7 mouse cellular contexts compared by ENCODE assay signal in the genomic region with DNA sequence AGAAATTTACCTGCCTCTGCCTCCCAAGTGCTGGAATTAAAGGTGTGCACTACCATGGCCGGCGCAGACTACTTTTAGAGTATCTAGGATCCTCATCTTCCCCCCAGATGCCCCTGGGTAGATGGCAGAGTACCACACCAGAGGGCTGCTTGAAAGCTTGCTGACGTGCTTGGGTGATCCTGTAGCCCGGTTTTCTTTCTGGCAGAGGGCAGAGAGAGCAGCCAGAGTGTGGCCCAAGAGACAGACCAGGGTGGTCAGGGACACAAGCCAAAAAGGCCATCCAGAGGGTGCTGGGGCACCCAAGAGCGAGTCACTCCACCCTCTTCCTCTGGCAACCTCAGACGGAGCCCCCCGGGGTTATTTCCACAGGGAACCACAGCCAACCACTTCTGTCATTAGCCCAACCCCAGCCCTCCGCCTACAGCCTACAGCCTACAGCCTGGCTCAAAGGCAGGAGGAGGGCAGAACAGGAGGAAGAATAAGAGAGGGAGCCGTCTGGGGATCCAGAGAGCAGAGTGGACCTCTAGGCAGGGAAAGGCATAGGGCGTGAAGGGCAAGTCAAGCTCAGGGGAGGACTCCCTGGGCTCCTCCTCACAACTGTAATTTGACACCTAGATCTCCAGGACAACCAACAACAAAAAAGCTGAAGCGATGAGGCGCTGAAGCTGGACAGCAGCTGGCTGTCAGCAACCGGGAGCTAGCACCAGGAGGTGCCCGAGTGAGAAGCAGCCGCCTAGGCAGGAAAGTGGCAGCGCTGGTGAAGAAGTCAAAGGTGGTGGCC. TPM values are rescaled to one million over a fixed set of nuclear protein-coding genes. Genes with fewer than 3 reads are reported as not detected.
A peak's percentile ranks its signal among the peaks of the same experiment; 100 is the strongest.
DNase-seq lines count a peak whose midpoint lies in the region; ATAC-seq and TF ChIP-seq lines count a peak whose summit lies in the region.

A gene (plus strand): TSS at position 481 of the 781 bp plus-strand sequence.

- TF ChIP-seq EP300 in MEL (IDR thresholded peaks at IDR 0.05; ENCODE audit: low read depth in 1 of 2, low read length in 2 of 2), result no peak

- TF ChIP-seq CTCF in MEL (IDR thresholded peaks at IDR 0.05 in 2 of 3, conservative IDR thresholded peaks at IDR 0.05 in 1 of 3; ENCODE audit: control insufficient read depth in 1 of 3, insufficient read depth in 1 of 3, low read depth in 2 of 3, low read length in 3 of 3, poor library complexity in 1 of 3, severe bottlenecking in 1 of 3), result no peak
- TF ChIP-seq CTCF in kidney, postnatal 0 days (IDR thresholded peaks at IDR 0.05; ENCODE audit: low read depth), result peak; percentile 33; the same call in 1 of the 2 replicates

- H3K36me3 ChIP-seq in MEL (ENCODE audit: control insufficient read depth in 1 of 2, insufficient read depth in 2 of 2, low read length in 2 of 2), result peaks cover 0 to 33% of the 10 kb centered on the region in 2 experiments; a peak in 2 of 4 replicates
- H3K36me3 ChIP-seq in heart, embryonic 12.5 days, result peaks cover 23% of the 10 kb centered on the region
- no peaks in the 10 kb centered on the region for H3K36me3 ChIP-seq in kidney, postnatal 0 days (ENCODE audit: insufficient read depth, low read length)

- peak; percentile 33; the same call in 1 of the 2 replicates for ATAC-seq in heart, embryonic 12.5 days (ENCODE audit: insufficient number of reproducible peaks, low FRiP score)
- ATAC-seq in kidney, postnatal 0 days (replicated peaks; ENCODE audit: low FRiP score, low read depth), result peak; percentile 90
- peak; percentile 8; the same call in 1 of the 2 replicates for ATAC-seq in megakaryocyte, adult 5-6 weeks (ENCODE audit: poor library complexity, severe bottlenecking)

- H3K9me3 ChIP-seq in MEL (replicated peaks; ENCODE audit: insufficient read depth, low read length), result no peaks in the 10 kb centered on the region
- H3K9me3 ChIP-seq in heart, embryonic 12.5 days (replicated peaks), result no peaks in the 10 kb centered on the region
- H3K9me3 ChIP-seq in kidney, postnatal 0 days (replicated peaks; ENCODE audit: low read length), result no peaks in the 10 kb centered on the region

- peak within 1 kb of the TSS; percentile 72 for H3K9ac ChIP-seq in MEL (ENCODE audit: control insufficient read depth, low read depth, low read length, poor library complexity, severe bottlenecking)
- peak within 1 kb of the TSS; percentile 62 for H3K9ac ChIP-seq in heart, embryonic 12.5 days
- peak within 1 kb of the TSS; percentile 39; the same call in 1 of the 2 replicates for H3K9ac ChIP-seq in kidney, postnatal 0 days (ENCODE audit: low read depth, low read length)

- peak; percentile 58 to 76 for TF ChIP-seq POLR2A in MEL (IDR thresholded peaks at IDR 0.05; ENCODE audit: control insufficient read depth in 1 of 2, insufficient read depth in 1 of 2, low read depth in 1 of 2, low read length in 2 of 2, poor library complexity in 1 of 2)

- no peak for TF ChIP-seq RAD21 in MEL (IDR thresholded peaks at IDR 0.05; ENCODE audit: low read depth, low read length)

- H3K27me3 ChIP-seq in MEL (ENCODE audit: control insufficient read depth in 1 of 2, insufficient read depth in 2 of 2, low read length in 2 of 2), result no peaks in the 10 kb centered on the region
- no peaks in the 10 kb centered on the region for H3K27me3 ChIP-seq in heart, embryonic 12.5 days (replicated peaks)
- no peaks in the 10 kb centered on the region for H3K27me3 ChIP-seq in kidney, postnatal 0 days (ENCODE audit: insufficient read depth, low read length)

- peak within 1 kb of the TSS; percentile 65 for H3K4me2 ChIP-seq in heart, embryonic 12.5 days
- peak within 1 kb of the TSS; percentile 38 for H3K4me2 ChIP-seq in kidney, postnatal 0 days (ENCODE audit: low read length)

- peak within 1 kb of the TSS; percentile 68 to 69 for H3K4me3 ChIP-seq in MEL (ENCODE audit: control insufficient read depth in 1 of 2, insufficient read depth in 1 of 2, low read depth in 2 of 2, low read length in 2 of 2)
- peak within 1 kb of the TSS; percentile 39 for H3K4me3 ChIP-seq in heart, embryonic 12.5 days
- no peak within 1 kb of the TSS for H3K4me3 ChIP-seq in kidney, postnatal 0 days (replicated peaks; ENCODE audit: low read depth, low read length)

- H3K27ac ChIP-seq in MEL (ENCODE audit: control insufficient read depth, low read depth, low read length), result peak within 1 kb of the TSS; percentile 98
- H3K27ac ChIP-seq in heart, embryonic 12.5 days (ENCODE audit: poor library complexity, severe bottlenecking), result peak within 1 kb of the TSS; percentile 96
- H3K27ac ChIP-seq in kidney, postnatal 0 days, result peak within 1 kb of the TSS; percentile 91

- H3K79me2 ChIP-seq in MEL (ENCODE audit: control insufficient read depth, insufficient read depth, low read length, poor library complexity), result peaks cover 34% of the 10 kb centered on the region

- peak; percentile 93 for DNase-seq in MEL (ENCODE audit: low read depth, low spot score)
- peak; percentile 93 for DNase-seq in embryo, embryonic 10 days (ENCODE audit: low spot score)
- DNase-seq in kidney, postnatal 0 days (ENCODE audit: low spot score), result peak; percentile 96
- peak; percentile 54 for DNase-seq in thymus, postnatal 0 days (ENCODE audit: low spot score)
- no peak for DNase-seq in cerebellum, adult 18-20 months

- peaks cover 20 to 40% of the 10 kb centered on the region in 2 experiments for H3K4me1 ChIP-seq in MEL (ENCODE audit: control insufficient read depth in 1 of 2, insufficient read depth in 2 of 2, low read length in 2 of 2)
- peaks cover 64% of the 10 kb centered on the region for H3K4me1 ChIP-seq in heart, embryonic 12.5 days (replicated peaks)
- H3K4me1 ChIP-seq in kidney, postnatal 0 days (replicated peaks; ENCODE audit: insufficient read depth, low read length), result peaks cover 45% of the 10 kb centered on the region

- 30% methylated on average over 16 of the region's 16 CpGs for WGBS in heart, embryonic 12.5 days
- WGBS in kidney, postnatal 0 days, result 20% methylated on average over 16 of the region's 16 CpGs

TF ChIP-seq in MEL, 35 proteins besides CTCF, POLR2A, EP300 and RAD21:
- TF ChIP-seq MYC (IDR thresholded peaks at IDR 0.05; ENCODE audit: low read depth, low read length) (no peak), GATA1 (IDR thresholded peaks at IDR 0.05; ENCODE audit: low read depth, low read length) (0 out of 2 replicates have a peak, but pooled peaks have one; percentile 1), POLR2AphosphoS2 (IDR thresholded peaks at IDR 0.05; ENCODE audit: low read length) (peak; percentile 39), ETS1 (IDR thresholded peaks at IDR 0.05; ENCODE audit: low read depth, low read length) (peak; percentile 65; the same call in 1 of the 2 replicates), SMC3 (IDR thresholded peaks at IDR 0.05; ENCODE audit: low read depth, low read length) (no peak), UBTF (IDR thresholded peaks at IDR 0.05; ENCODE audit: borderline replicate concordance, insufficient read depth, low read depth, low read length) (0 out of 2 replicates have a peak, but pooled peaks have one; percentile 90), NELFE (IDR thresholded peaks at IDR 0.05; ENCODE audit: low read depth, low read length) (peak; percentile 68), MAZ (IDR thresholded peaks at IDR 0.05; ENCODE audit: low read depth, low read length) (no peak; the same call in 1 of the 2 replicates), GABPA (IDR thresholded peaks at IDR 0.05; ENCODE audit: low read depth, low read length) (no peak), ZNF384 (IDR thresholded peaks at IDR 0.05; ENCODE audit: low read depth, low read length) (peak; percentile 58), TBP (IDR thresholded peaks at IDR 0.05; ENCODE audit: low read depth, low read length) (peak; percentile 67), SIN3A (IDR thresholded peaks at IDR 0.05; ENCODE audit: low read length) (peak; percentile 99), CHD1 (IDR thresholded peaks at IDR 0.05; ENCODE audit: low read depth, low read length) (peak; percentile 66), TCF12 (IDR thresholded peaks at IDR 0.05; ENCODE audit: low read depth, low read length) (peak; percentile 37; the same call in 1 of the 2 replicates), ELF1 (IDR thresholded peaks at IDR 0.05; ENCODE audit: low read depth, low read length) (no peak; the same call in 1 of the 2 replicates), MXI1 (IDR thresholded peaks at IDR 0.05; ENCODE audit: low read depth, low read length) (peak; percentile 95), MAFK (IDR thresholded peaks at IDR 0.05; ENCODE audit: borderline replicate concordance, low read depth, low read length) (no peak), CHD2 (IDR thresholded peaks at IDR 0.05; ENCODE audit: low read length) (no peak), HCFC1 (IDR thresholded peaks at IDR 0.05; ENCODE audit: low read depth, low read length) (0 out of 2 replicates have a peak, but pooled peaks have one; percentile 19)
TF ChIP-seq in MEL: peak in this region for 12.

RNA-seq across cellular contexts. Expression of the gene that starts here (rescaled TPM):
- total RNA-seq in MEL (2012; rRNA removed), result 24.9 and 41.0 TPM in 2 replicates
- polyA plus RNA-seq in MEL (2012; ENCODE audit: insufficient read depth in 1 of 2, insufficient read length in 2 of 2, low read depth in 1 of 2, low replicate concordance in 2 of 2, missing spikeins in 1 of 2), result 10 to 100 TPM in 1 of 2 experiments, not detected in 1; 24.8 TPM
- 15.0 and 16.6 TPM in 2 replicates for polyA plus RNA-seq in heart, embryonic 12.5 days (2016; fragmentation: Nextera tagmentation; extraction: Ambion mirVana)
- 11.1 and 12.1 TPM in 2 replicates for polyA plus RNA-seq in kidney, postnatal 0 days (2015; fragmentation: Nextera tagmentation; extraction: Ambion mirVana)
- 37.5 and 48.1 TPM in 2 replicates for total RNA-seq in megakaryocyte, adult 5-6 weeks (2015)
- 40.4 and 42.5 TPM in 2 replicates for total RNA-seq in megakaryocyte, adult 5-6 weeks (2017)
- 35.4 and 39.8 TPM in 2 replicates for polyA plus RNA-seq in thymus, postnatal 0 days (2015; fragmentation: Nextera tagmentation; extraction: Ambion mirVana)

Comparison
In these comparisons a context has a peak if more than half of its experiments do, and no peak if none do; other contexts are left out.
1. DNase-seq: peak in MEL (single experiment), embryo, embryonic 10 days (single experiment), kidney, postnatal 0 days (single experiment) and thymus, postnatal 0 days (single experiment); none in cerebellum, adult 18-20 months (0 of 2).
2. ATAC-seq: peak in every context shown above with its lines; median percentile 90 in kidney, postnatal 0 days; 33 in heart, embryonic 12.5 days; 8 in megakaryocyte, adult 5-6 weeks.
3. Peak in every context shown above with its lines, with median percentiles within 50 percentile points of each other: H3K27ac ChIP-seq and H3K9ac ChIP-seq.